Mouse (Mus musculus) limb, embryonic 11.5 days (tissue): ENCODE results near the gene Stk25. TPM values are rescaled to one million over a fixed set of nuclear protein-coding genes. Genes with fewer than 3 reads are reported as not detected.
"Not testable (repeated sequence)": the region's sequence is repeated elsewhere in the genome, so short reads cannot be mapped to it uniquely, and the experiment has no call there.

Experiments used
- ATAC-seq: fragments of 200-750 bp; cut with Nextera tagmentation; 2 replicates; pipeline ENCODE4 v1.8.0; 2017; ENCODE audit warnings: low read depth; ENCODE audit not compliant: insufficient number of reproducible peaks, low FRiP score, low TSS enrichment
- DNase-seq: peaks from one replicate; pipeline ENCODE4 v3.0.0-alpha.2; 2015; ENCODE audit warnings: low spot score
- H3K27ac ChIP-seq: fragments of 300-500 bp; sonication (generic); replicated peaks from 2 replicates; pipeline ENCODE4 v1.5.1; 2014; ENCODE audit warnings: low read depth, mild to moderate bottlenecking, low read length
- H3K27me3 ChIP-seq: fragments of 300-500 bp; sonication (generic); 2 replicates; pipeline ENCODE4 v1.6.1; 2014; ENCODE audit warnings: mild to moderate bottlenecking, low read length, mixed read lengths; ENCODE audit not compliant: control insufficient read depth, insufficient read depth
- H3K36me3 ChIP-seq: fragments of 300-500 bp; sonication (generic); 2 replicates; pipeline ENCODE4 v1.6.1; 2014; ENCODE audit warnings: mild to moderate bottlenecking, low read length, moderate library complexity, mixed read lengths; ENCODE audit not compliant: control insufficient read depth, insufficient read depth
- H3K4me1 ChIP-seq: fragments of 300-500 bp; sonication (generic); 2 replicates; pipeline ENCODE4 v1.6.1; 2014; ENCODE audit warnings: low read length, mixed read lengths; ENCODE audit not compliant: control insufficient read depth, insufficient read depth
- H3K4me2 ChIP-seq: fragments of 300-500 bp; sonication (generic); 2 replicates; pipeline ENCODE4 v1.6.1; 2014; ENCODE audit warnings: low read depth, mild to moderate bottlenecking, moderate library complexity; ENCODE audit not compliant: severe bottlenecking
- H3K4me3 ChIP-seq: fragments of 300-500 bp; sonication (generic); 2 replicates; pipeline ENCODE4 v1.5.1; 2014; ENCODE audit warnings: low read depth, low read length
- H3K9ac ChIP-seq: fragments of 300-500 bp; sonication (generic); 2 replicates; pipeline ENCODE4 v1.6.1; 2014; ENCODE audit warnings: mild to moderate bottlenecking, low read length
- H3K9me3 ChIP-seq: fragments of 300-500 bp; sonication (generic); 2 replicates; pipeline ENCODE4 v1.6.1; 2016; ENCODE audit warnings: low read length; ENCODE audit not compliant: control insufficient read depth
- WGBS: fragments of 180-500 bp; shearing (Covaris S2); extraction: QIAGEN DNeasy Blood & Tissue Kit; methylation state at CpG from one replicate; pipeline ENCODE4 v1.1.7; 2014; 5-methylcytosine and 5-hydroxymethylcytosine counted together
- polyA plus RNA-seq: library from polyadenylated mRNA; unstranded; fragments of >200 nt; fragmentation: Nextera tagmentation; extraction: Ambion mirVana; gene quantifications from 2 replicates; pipeline ENCODE4 v1.2.1, GENCODE M21; 2014

Stk25 gene
- 182 and 191 TPM in 2 replicates for polyA plus RNA-seq

DNA sequence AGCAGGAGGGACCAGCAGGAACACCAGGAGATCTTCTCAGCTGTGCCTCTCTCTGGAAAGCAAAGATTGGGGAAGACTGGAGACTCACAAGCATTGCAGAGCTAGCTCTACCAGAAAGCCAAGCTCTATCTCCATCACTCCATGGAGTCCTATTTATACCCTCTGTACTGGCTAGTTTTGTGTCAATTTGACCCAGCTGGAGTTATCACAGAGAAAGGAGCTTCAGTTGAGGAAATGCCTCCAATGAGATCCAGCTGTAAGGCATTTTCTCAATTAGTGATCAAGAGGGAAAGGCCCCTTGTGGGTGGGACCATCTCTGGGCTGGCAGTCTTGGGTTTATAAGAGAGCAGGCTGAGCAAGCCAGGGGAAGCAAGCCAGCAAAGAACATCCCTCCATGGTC lies at the start of gene Stk25:
Gene Stk25, minus strand, starts transcription at position 101 of the 400 bp plus-strand sequence.
- not testable (repeated sequence) for ATAC-seq, H3K27ac ChIP-seq, DNase-seq

DNA sequence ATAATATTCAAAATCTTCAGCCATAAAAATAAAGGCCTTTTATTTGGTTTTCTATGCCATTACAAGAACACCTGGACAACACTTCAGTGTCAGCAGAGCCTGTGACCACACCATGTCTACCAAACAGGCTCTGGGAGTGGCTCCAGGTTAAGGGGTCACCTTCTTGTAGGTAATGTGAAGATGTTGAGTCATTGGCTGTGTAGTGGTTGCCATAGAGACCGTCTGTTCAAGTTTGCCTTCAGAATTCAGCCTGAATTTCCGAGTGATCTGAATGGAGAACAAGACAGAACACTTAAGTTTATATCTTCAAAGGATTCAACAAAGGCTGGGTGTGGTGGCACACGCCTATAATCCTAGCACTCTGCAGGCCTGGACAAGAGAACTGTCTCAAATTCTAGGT lies 46.9 kb upstream of the Stk25 start:
- 81% methylated on average over 3 of the region's 3 CpGs for WGBS
- no peak overlapping the region for H3K4me2 ChIP-seq
- no peaks in the 10 kb centered on the region for H3K9me3 ChIP-seq
- DNase-seq (no peak), ATAC-seq (no peak)
- no peaks in the 10 kb centered on the region for H3K4me1 ChIP-seq
- no peak overlapping the region for H3K9ac ChIP-seq
- no peaks in the 10 kb centered on the region for H3K27me3 ChIP-seq
- no peaks in the 10 kb centered on the region; the same call in 1 of the 2 replicates for H3K36me3 ChIP-seq
- H3K4me3 ChIP-seq: no peak overlapping the region
- H3K27ac ChIP-seq: no peak overlapping the region

More for the DNA sequence above, at the start of gene Stk25:
- not testable (repeated sequence) for H3K4me3 ChIP-seq, H3K9me3 ChIP-seq, H3K9ac ChIP-seq, H3K36me3 ChIP-seq, H3K27me3 ChIP-seq, H3K4me1 ChIP-seq, H3K4me2 ChIP-seq

- ATAC-seq (no peak), DNase-seq (no peak)
- H3K27ac ChIP-seq: no peak overlapping the region
- no peaks in the 10 kb centered on the region for H3K27me3 ChIP-seq
- no peaks in the 10 kb centered on the region for H3K9me3 ChIP-seq
- whole genome bisulfite sequencing: 92% methylated on average over 9 of the region's 9 CpGs
- no peaks in the 10 kb centered on the region for H3K4me1 ChIP-seq
- no peak overlapping the region for H3K4me3 ChIP-seq
- no peak overlapping the region for H3K4me2 ChIP-seq
- no peaks in the 10 kb centered on the region; the same call in 1 of the 2 replicates for H3K36me3 ChIP-seq
- no peak overlapping the region for H3K9ac ChIP-seq
These were observed 45.9 kb upstream of the Stk25 start for GRCm38 (mm10) chr1:93704341-93704740.

- Histone ChIP-seq H3K27ac (no peak overlapping the region), H3K9me3 (no peaks in the 10 kb centered on the region), H3K9ac (no peak overlapping the region), H3K36me3 (no peaks in the 10 kb centered on the region; the same call in 1 of the 2 replicates), H3K4me1 (no peaks in the 10 kb centered on the region), H3K4me2 (no peak overlapping the region), H3K27me3 (no peaks in the 10 kb centered on the region), H3K4me3 (no peak overlapping the region)
- no peak for ATAC-seq
- 91% methylated on average over 10 of the region's 10 CpGs for WGBS
- DNase-seq: no peak
These were observed 45.1 kb upstream of the Stk25 start for GRCm38 (mm10) chr1:93703472-93704048.

DNA sequence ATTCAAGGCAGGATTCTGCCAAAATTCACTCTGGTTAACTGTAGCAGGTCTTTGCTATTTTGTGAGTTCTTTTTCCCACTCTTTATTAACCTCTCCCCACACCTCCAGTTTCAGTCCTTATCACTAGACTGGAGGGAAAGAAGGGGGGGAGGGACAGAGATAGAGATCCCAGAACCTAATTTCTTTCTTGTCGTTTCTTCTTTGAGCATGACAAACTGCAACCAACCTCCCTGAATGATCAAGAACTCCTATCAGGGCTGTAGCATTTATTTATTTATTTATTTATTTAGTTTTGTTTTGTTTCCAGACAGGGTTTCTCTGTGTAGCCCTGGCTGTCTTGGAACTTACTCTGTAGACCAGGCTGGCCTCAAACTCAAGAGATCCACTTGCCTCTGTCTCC lies 43.6 kb upstream of the Stk25 start:
- Histone ChIP-seq H3K27me3 (no peaks in the 10 kb centered on the region), H3K9me3 (no peaks in the 10 kb centered on the region), H3K4me2 (no peak overlapping the region), H3K4me1 (0 out of 2 replicates have a peak, but pooled peaks cover 3% of the 10 kb centered on the region), H3K36me3 (peaks cover 2% of the 10 kb centered on the region; the same call in 1 of the 2 replicates), H3K9ac (no peak overlapping the region), H3K4me3 (no peak overlapping the region), H3K27ac (no peak overlapping the region)
- WGBS: 79% methylated on average over 1 of the region's 1 CpGs
- DNase-seq (no peak), ATAC-seq (no peak)

DNA sequence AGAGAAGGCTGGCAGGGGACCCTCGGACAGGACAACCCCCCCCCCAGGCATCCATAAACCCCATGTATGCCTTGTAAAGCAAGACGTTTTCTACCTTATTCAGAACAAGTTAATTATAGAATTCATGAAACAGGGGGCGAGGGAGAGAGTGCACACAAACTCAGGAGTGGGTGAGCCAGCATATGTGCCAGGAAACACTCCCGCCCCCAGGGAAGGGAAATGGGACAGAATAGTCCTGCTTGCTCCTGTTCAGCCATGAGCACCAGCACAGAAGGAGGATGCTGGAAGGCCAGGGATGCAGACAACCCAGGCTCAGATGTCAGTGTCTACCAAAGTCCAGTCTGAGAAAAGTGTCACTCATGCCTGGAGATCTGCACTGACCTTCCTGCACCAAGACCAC lies 40.7 kb upstream of the Stk25 start:
- Histone ChIP-seq H3K4me2 (no peak overlapping the region), H3K36me3 (peaks cover 2% of the 10 kb centered on the region; the same call in 1 of the 2 replicates), H3K27ac (no peak overlapping the region), H3K4me3 (no peak overlapping the region), H3K9me3 (no peaks in the 10 kb centered on the region), H3K9ac (no peak overlapping the region), H3K27me3 (no peaks in the 10 kb centered on the region), H3K4me1 (0 out of 2 replicates have a peak, but pooled peaks cover 3% of the 10 kb centered on the region)
- no peak for ATAC-seq
- DNase-seq: no peak
- WGBS: 63% methylated on average over 4 of the region's 4 CpGs

- Histone ChIP-seq H3K9me3 (no peaks in the 10 kb centered on the region), H3K4me3 (no peak overlapping the region), H3K36me3 (0 out of 2 replicates have a peak, but pooled peaks cover 2% of the 10 kb centered on the region), H3K4me1 (0 out of 2 replicates have a peak, but pooled peaks cover 3% of the 10 kb centered on the region), H3K9ac (no peak overlapping the region), H3K27ac (no peak overlapping the region), H3K27me3 (no peaks in the 10 kb centered on the region), H3K4me2 (no peak overlapping the region)
- 54% methylated on average over 3 of the region's 3 CpGs for WGBS
- DNase-seq: no peak
- no peak for ATAC-seq
These were observed 38.9 kb upstream of the Stk25 start for GRCm38 (mm10) chr1:93697317-93697716.

DNA sequence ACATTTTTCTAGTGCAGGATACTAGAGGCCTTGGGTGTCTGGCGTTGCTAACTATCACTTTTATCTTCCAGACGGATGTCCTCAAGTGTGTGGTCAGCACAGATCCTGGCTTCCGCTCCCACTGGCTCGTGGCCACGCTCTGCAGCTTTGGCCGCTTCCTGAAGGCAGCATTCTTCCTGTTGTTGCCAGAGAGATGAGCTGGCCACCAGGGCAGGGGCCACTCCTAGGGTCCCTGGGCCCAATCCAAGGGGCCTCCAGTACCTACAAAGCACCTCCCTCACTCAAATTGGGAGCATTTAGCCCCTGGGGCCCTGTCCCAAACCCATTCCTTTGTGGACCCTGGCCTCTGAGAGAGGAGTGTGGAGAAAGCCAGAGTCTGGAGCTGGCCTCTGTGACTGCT lies 36.5 kb upstream of the Stk25 start:
- Histone ChIP-seq H3K27ac (no peak overlapping the region), H3K4me1 (0 out of 2 replicates have a peak, but pooled peaks cover 3% of the 10 kb centered on the region), H3K9me3 (no peaks in the 10 kb centered on the region), H3K36me3 (0 out of 2 replicates have a peak, but pooled peaks cover 2% of the 10 kb centered on the region), H3K9ac (no peak overlapping the region), H3K27me3 (no peaks in the 10 kb centered on the region), H3K4me3 (no peak overlapping the region), H3K4me2 (no peak overlapping the region)
- DNase-seq (no peak), ATAC-seq (no peak)
- WGBS: 86% methylated on average over 6 of the region's 6 CpGs
